Mouse (Mus musculus) liver, postnatal 0 days (tissue): ENCODE results near the gene Olfr11.

Experiments
- CTCF ChIP-seq: sonication (generic); IDR thresholded peaks from 2 replicates; pipeline ENCODE4 v1.5.1; 2016; ENCODE audit warnings: antibody characterized with exemption, low read depth
- EP300 ChIP-seq: IDR thresholded peaks from 2 replicates; pipeline ENCODE4 v1.6.1; 2016; ENCODE audit warnings: antibody characterized with exemption, low read depth, mild to moderate bottlenecking

GRCm38 (mm10) chr13:21613922-21614321 is 28.4 kb downstream of the Olfr11 start, which contains the start of gene Olfr1362:
- TF ChIP-seq CTCF (no peak), EP300 (no peak)
